Mouse (Mus musculus) heart, postnatal 4 days (tissue): ENCODE data around the gene Hist1h4i. TPM values are rescaled to one million over a fixed set of nuclear protein-coding genes. Genes with fewer than 3 reads are reported as not detected.

Source experiments
- microRNA-seq, 2 experiments: library from miRNA; unstranded; fragments of <30 nt; microRNA quantifications; one replicate each; pipeline ENCODE4 v1.2.0; 2021 to 2022
- total RNA-seq, 2 experiments: library from RNA; stranded (reverse); gene quantifications; 2 replicates each; pipeline ENCODE4 v1.2.3; 2021

Gene Hist1h4i
- total RNA-seq, 2 experiments from 2014 or later: 139 to 147 TPM

Small RNA genes within 50 kb of the gene (microRNA-seq; reads per million reads assigned to microRNA genes)
- 0 reads per million in 2 experiments for gene Gm26300
- gene Gm44390: 0 reads per million in 2 experiments
- gene Gm44486: 0 to 0.35 reads per million in 2 experiments

Other genes with a start within 250 kb of the Hist1h4i start
- 100 to 1,000 TPM; 420 to 457 TPM for gene Hist1h2bq, start 231.2 kb downstream of the Hist1h4i start, total RNA-seq
- gene Hist1h2ao, start 230.9 kb downstream of the Hist1h4i start, total RNA-seq: not detected
- 100 to 1,000 TPM; 679 to 704 TPM for gene Hist1h4m, start 229.6 kb downstream of the Hist1h4i start, total RNA-seq
- gene Hist1h4n, start 209.2 kb downstream of the Hist1h4i start, total RNA-seq: 10 to 100 TPM; 54.0 to 56.5 TPM
- gene Hist1h2ap, start 207.9 kb downstream of the Hist1h4i start, total RNA-seq: 100 to 1,000 TPM; 717 to 739 TPM
- 100 to 1,000 TPM; 420 to 457 TPM for gene Hist1h2br, start 207.6 kb downstream of the Hist1h4i start, total RNA-seq
- gene Zfp184, start 96.3 kb downstream of the Hist1h4i start, total RNA-seq: 1 to 10 TPM; 3.9 TPM
- not detected for gene Pom121l2, start 60.2 kb downstream of the Hist1h4i start, total RNA-seq
- not detected for gene Prss16, start 31.6 kb downstream of the Hist1h4i start, total RNA-seq
- gene Hist1h2ah, start 5.8 kb downstream of the Hist1h4i start, total RNA-seq: 100 to 1,000 TPM; 504 to 579 TPM
- 100 to 1,000 TPM; 416 to 424 TPM for gene Hist1h2bk, start 5.5 kb downstream of the Hist1h4i start, total RNA-seq
- gene Hist1h2ag, start 1.6 kb upstream of the Hist1h4i start, total RNA-seq: 100 to 1,000 TPM; 359 to 370 TPM
- 100 to 1,000 TPM; 284 to 295 TPM for gene Hist1h2bj, start 1.9 kb upstream of the Hist1h4i start, total RNA-seq
- gene Vmn1r188, start 43.1 kb upstream of the Hist1h4i start, total RNA-seq: not detected
- not detected for gene Vmn1r189, start 64.5 kb upstream of the Hist1h4i start, total RNA-seq
- not detected for gene Vmn1r191, start 142.6 kb upstream of the Hist1h4i start, total RNA-seq
- not detected for gene Vmn1r192, start 149.8 kb upstream of the Hist1h4i start, total RNA-seq
- gene Vmn1r193, start 181.8 kb upstream of the Hist1h4i start, total RNA-seq: not detected
- gene Vmn1r194, start 202.9 kb upstream of the Hist1h4i start, total RNA-seq: not detected
- not detected for gene Vmn1r195, start 229.2 kb upstream of the Hist1h4i start, total RNA-seq
- not detected for gene Vmn1r196, start 248.6 kb upstream of the Hist1h4i start, total RNA-seq